Mouse (Mus musculus): ENCODE results near the gene Rasl11b. TPM values are rescaled to one million over a fixed set of nuclear protein-coding genes. Genes with fewer than 3 reads are reported as not detected.

Gene Rasl11b
- polyA plus RNA-seq, 1 experiment from 2014 or later: 26.6 TPM

DNA sequence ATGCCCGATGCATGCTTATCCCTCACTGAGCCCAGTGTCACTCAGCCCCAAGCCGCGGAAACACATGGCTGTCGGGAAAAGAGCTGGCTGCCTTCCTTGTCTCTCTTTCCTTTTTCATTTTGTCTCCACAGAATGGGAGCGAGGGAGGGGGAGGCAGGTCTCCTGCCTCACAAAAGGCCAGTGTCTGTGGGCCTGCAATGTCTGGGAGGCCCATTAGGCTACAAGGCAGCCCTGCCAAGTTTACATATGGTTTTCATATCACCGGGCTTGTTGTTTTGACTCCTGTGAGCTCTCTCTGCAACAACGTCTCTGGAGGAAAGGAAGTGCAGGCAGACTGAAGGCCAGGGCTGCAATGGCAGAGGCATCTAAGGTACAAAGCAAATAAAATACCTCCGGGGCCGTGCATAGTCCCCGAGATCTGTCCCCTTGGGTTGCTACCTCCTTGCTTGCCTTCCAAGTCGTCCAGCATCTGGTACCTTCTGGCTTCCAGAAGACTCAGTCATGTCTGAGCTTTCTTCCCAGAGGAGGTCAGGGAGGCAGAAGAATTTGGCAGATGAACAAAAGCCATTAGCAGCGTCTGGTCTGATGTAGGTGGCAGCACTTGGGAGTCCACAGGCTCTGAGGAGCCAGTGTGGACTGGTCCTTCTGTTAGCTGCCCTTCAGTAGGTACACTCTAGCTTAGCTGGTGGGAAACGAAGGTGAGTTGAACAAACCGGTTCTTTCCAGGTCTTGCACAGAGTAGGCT lies 19.4 kb upstream of the Rasl11b start:
- Histone ChIP-seq H3K36me3 (ENCODE audit: control insufficient read depth, insufficient read depth, low read length) (no peaks in the 10 kb centered on the region), H3K27ac (ENCODE audit: low read depth, low read length) (peak overlapping the region; percentile 55; the same call in 1 of the 2 replicates), H3K9me3 (replicated peaks; ENCODE audit: control insufficient read depth, low read length) (no peaks in the 10 kb centered on the region), H3K27me3 (replicated peaks; ENCODE audit: control insufficient read depth, insufficient read depth, low read length) (no peaks in the 10 kb centered on the region), H3K4me2 (ENCODE audit: low read length) (no peak overlapping the region), H3K4me1 (ENCODE audit: control insufficient read depth, insufficient read depth, low read length) (peaks cover 16% of the 10 kb centered on the region; the same call in 1 of the 2 replicates), H3K9ac (ENCODE audit: low read length) (no peak overlapping the region), H3K4me3 (ENCODE audit: low read depth, low read length) (no peak overlapping the region)
- ATAC-seq: peak; percentile 59
- 40% methylated on average over 14 of the region's 14 CpGs for WGBS
- DNase-seq (ENCODE audit: low spot score): peak; percentile 74

GRCm38 (mm10) chr5:74180216-74180615 lies 14.9 kb upstream of the Rasl11b start:
- Histone ChIP-seq H3K9ac (ENCODE audit: low read length) (no peak overlapping the region), H3K4me2 (ENCODE audit: low read length) (no peak overlapping the region), H3K4me1 (ENCODE audit: control insufficient read depth, insufficient read depth, low read length) (peaks cover 14% of the 10 kb centered on the region), H3K27me3 (replicated peaks; ENCODE audit: control insufficient read depth, insufficient read depth, low read length) (no peaks in the 10 kb centered on the region), H3K36me3 (ENCODE audit: control insufficient read depth, insufficient read depth, low read length) (no peaks in the 10 kb centered on the region), H3K27ac (ENCODE audit: low read depth, low read length) (no peak overlapping the region), H3K4me3 (ENCODE audit: low read depth, low read length) (no peak overlapping the region), H3K9me3 (replicated peaks; ENCODE audit: control insufficient read depth, low read length) (no peaks in the 10 kb centered on the region)
- ATAC-seq: no peak
- 10% methylated on average over 10 of the region's 10 CpGs for WGBS
- peak; percentile 40 for DNase-seq (ENCODE audit: low spot score)

DNA sequence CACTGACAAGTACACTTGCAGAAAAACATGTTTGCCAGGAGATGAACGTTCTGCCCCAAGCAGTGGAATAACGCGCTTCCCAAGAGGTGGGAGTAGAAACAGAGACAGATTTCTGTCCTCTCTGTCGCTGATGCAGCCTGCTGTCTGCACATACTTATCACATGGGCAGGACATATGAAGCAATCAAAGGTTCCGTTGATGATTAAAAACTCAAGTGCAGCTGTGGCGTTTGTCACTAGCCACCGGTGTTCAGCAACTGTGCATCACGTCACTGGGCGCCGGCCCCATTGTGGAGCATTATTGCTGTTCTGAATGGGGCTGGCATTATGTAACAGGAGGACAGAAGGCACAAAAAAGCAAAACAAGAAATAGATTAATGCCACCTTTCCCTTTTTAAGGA lies 12.0 kb upstream of the Rasl11b start:
- H3K27ac ChIP-seq (ENCODE audit: low read depth, low read length): no peak overlapping the region
- H3K27me3 ChIP-seq (replicated peaks; ENCODE audit: control insufficient read depth, insufficient read depth, low read length): no peaks in the 10 kb centered on the region
- no peak overlapping the region for H3K4me2 ChIP-seq (ENCODE audit: low read length)
- DNase-seq (ENCODE audit: low spot score) (peak; percentile 40), ATAC-seq (no peak)
- no peak overlapping the region for H3K4me3 ChIP-seq (ENCODE audit: low read depth, low read length)
- H3K9me3 ChIP-seq (replicated peaks; ENCODE audit: control insufficient read depth, low read length): no peaks in the 10 kb centered on the region
- H3K36me3 ChIP-seq (ENCODE audit: control insufficient read depth, insufficient read depth, low read length): no peaks in the 10 kb centered on the region
- H3K4me1 ChIP-seq (ENCODE audit: control insufficient read depth, insufficient read depth, low read length): peaks cover 6% of the 10 kb centered on the region; the same call in 1 of the 2 replicates
- no peak overlapping the region for H3K9ac ChIP-seq (ENCODE audit: low read length)
- WGBS: 47% methylated on average over 10 of the region's 10 CpGs

DNA sequence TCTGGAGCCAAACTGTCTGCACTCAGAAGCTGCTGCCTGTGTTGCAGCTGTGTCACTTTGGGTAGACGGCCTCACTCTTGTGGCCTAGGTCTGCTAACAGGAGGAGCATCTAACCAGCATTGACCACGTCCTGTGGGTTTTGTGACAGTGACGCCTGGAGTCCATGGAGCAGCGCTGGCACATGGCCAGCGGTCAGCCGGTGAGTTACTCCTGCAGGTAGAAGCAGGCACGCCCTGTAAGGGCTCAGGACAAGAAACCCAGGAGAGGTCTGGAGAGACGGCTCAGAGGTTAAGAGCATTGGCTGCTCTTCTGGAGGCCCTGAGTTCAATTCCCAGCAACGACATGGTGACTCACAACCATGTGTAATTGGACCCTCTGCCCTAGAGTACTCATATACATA lies 10.5 kb upstream of the Rasl11b start:
- Histone ChIP-seq H3K9ac (ENCODE audit: low read length) (no peak overlapping the region), H3K9me3 (replicated peaks; ENCODE audit: control insufficient read depth, low read length) (no peaks in the 10 kb centered on the region), H3K27ac (ENCODE audit: low read depth, low read length) (no peak overlapping the region), H3K27me3 (replicated peaks; ENCODE audit: control insufficient read depth, insufficient read depth, low read length) (no peaks in the 10 kb centered on the region), H3K36me3 (ENCODE audit: control insufficient read depth, insufficient read depth, low read length) (no peaks in the 10 kb centered on the region), H3K4me1 (ENCODE audit: control insufficient read depth, insufficient read depth, low read length) (peaks cover 10% of the 10 kb centered on the region), H3K4me3 (ENCODE audit: low read depth, low read length) (no peak overlapping the region), H3K4me2 (ENCODE audit: low read length) (no peak overlapping the region)
- WGBS: 83% methylated on average over 9 of the region's 9 CpGs
- DNase-seq (ENCODE audit: low spot score) (no peak), ATAC-seq (no peak)

GRCm38 (mm10) chr5:74188076-74188475 lies 7.0 kb upstream of the Rasl11b start:
- 89% methylated on average over 12 of the region's 12 CpGs for WGBS
- no peak overlapping the region for H3K27ac ChIP-seq (ENCODE audit: low read depth, low read length)
- no peak overlapping the region for H3K4me2 ChIP-seq (ENCODE audit: low read length)
- no peak overlapping the region for H3K9ac ChIP-seq (ENCODE audit: low read length)
- H3K36me3 ChIP-seq (ENCODE audit: control insufficient read depth, insufficient read depth, low read length): no peaks in the 10 kb centered on the region
- DNase-seq (ENCODE audit: low spot score) (no peak), ATAC-seq (no peak)
- no peaks in the 10 kb centered on the region for H3K9me3 ChIP-seq (replicated peaks; ENCODE audit: control insufficient read depth, low read length)
- no peaks in the 10 kb centered on the region for H3K27me3 ChIP-seq (replicated peaks; ENCODE audit: control insufficient read depth, insufficient read depth, low read length)
- H3K4me1 ChIP-seq (ENCODE audit: control insufficient read depth, insufficient read depth, low read length): peaks cover 10% of the 10 kb centered on the region
- no peak overlapping the region for H3K4me3 ChIP-seq (ENCODE audit: low read depth, low read length)

DNA sequence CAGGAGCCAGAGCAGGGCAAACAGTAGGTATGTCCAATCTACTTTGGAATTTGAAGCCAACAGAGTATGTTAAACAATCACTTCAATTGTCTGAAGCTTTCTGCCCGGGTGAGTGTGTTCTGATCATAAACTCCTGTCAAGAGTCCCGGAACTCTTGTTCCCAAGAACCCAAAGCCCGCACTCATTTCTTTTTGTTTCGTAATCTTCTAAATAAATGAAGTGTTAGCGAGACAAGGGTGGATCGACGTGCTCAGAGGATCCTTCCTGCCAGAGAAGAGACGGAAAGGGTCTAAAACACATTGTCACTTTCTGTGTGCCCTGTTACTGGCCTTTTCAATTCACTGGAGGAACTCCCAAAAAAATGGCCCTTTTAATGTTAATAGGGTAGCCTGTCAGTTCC lies 6.2 kb upstream of the Rasl11b start:
- Histone ChIP-seq H3K27me3 (replicated peaks; ENCODE audit: control insufficient read depth, insufficient read depth, low read length) (no peaks in the 10 kb centered on the region), H3K9me3 (replicated peaks; ENCODE audit: control insufficient read depth, low read length) (no peaks in the 10 kb centered on the region), H3K4me2 (ENCODE audit: low read length) (no peak overlapping the region), H3K36me3 (ENCODE audit: control insufficient read depth, insufficient read depth, low read length) (no peaks in the 10 kb centered on the region), H3K4me3 (ENCODE audit: low read depth, low read length) (no peak overlapping the region), H3K4me1 (ENCODE audit: control insufficient read depth, insufficient read depth, low read length) (peaks cover 4% of the 10 kb centered on the region; the same call in 1 of the 2 replicates), H3K27ac (ENCODE audit: low read depth, low read length) (no peak overlapping the region), H3K9ac (ENCODE audit: low read length) (no peak overlapping the region)
- ATAC-seq: no peak
- DNase-seq (ENCODE audit: low spot score): no peak
- 54% methylated on average over 8 of the region's 8 CpGs for WGBS

GRCm38 (mm10) chr5:74189484-74190160 lies 5.5 kb upstream of the Rasl11b start:
- H3K27me3 ChIP-seq (replicated peaks; ENCODE audit: control insufficient read depth, insufficient read depth, low read length): no peaks in the 10 kb centered on the region
- DNase-seq (ENCODE audit: low spot score) (no peak), ATAC-seq (no peak)
- peaks cover 8% of the 10 kb centered on the region; the same call in 1 of the 2 replicates for H3K4me1 ChIP-seq (ENCODE audit: control insufficient read depth, insufficient read depth, low read length)
- no peak overlapping the region for H3K9ac ChIP-seq (ENCODE audit: low read length)
- H3K36me3 ChIP-seq (ENCODE audit: control insufficient read depth, insufficient read depth, low read length): no peaks in the 10 kb centered on the region
- H3K9me3 ChIP-seq (replicated peaks; ENCODE audit: control insufficient read depth, low read length): no peaks in the 10 kb centered on the region
- no peak overlapping the region for H3K27ac ChIP-seq (ENCODE audit: low read depth, low read length)
- no peak overlapping the region for H3K4me3 ChIP-seq (ENCODE audit: low read depth, low read length)
- no peak overlapping the region for H3K4me2 ChIP-seq (ENCODE audit: low read length)
- 35% methylated on average over 9 of the region's 9 CpGs for WGBS

- no peak overlapping the region for H3K4me2 ChIP-seq (ENCODE audit: low read length)
- WGBS: 26% methylated on average over 9 of the region's 9 CpGs
- ATAC-seq: no peak
Observed at GRCm38 (mm10) chr5:74190161-74190491, 5.0 kb upstream of the Rasl11b start.

GRCm38 (mm10) chr5:74190911-74191310 lies 4.2 kb upstream of the Rasl11b start:
- H3K4me2 ChIP-seq (ENCODE audit: low read length): no peak overlapping the region
- no peaks in the 10 kb centered on the region for H3K36me3 ChIP-seq (ENCODE audit: control insufficient read depth, insufficient read depth, low read length)
- H3K27ac ChIP-seq (ENCODE audit: low read depth, low read length): no peak overlapping the region
- no peaks in the 10 kb centered on the region for H3K9me3 ChIP-seq (replicated peaks; ENCODE audit: control insufficient read depth, low read length)
- H3K4me3 ChIP-seq (ENCODE audit: low read depth, low read length): no peak overlapping the region
- DNase-seq (ENCODE audit: low spot score): no peak
- WGBS: 65% methylated on average over 5 of the region's 5 CpGs
- H3K27me3 ChIP-seq (replicated peaks; ENCODE audit: control insufficient read depth, insufficient read depth, low read length): no peaks in the 10 kb centered on the region
- no peak overlapping the region for H3K9ac ChIP-seq (ENCODE audit: low read length)
- peaks cover 10% of the 10 kb centered on the region; the same call in 1 of the 2 replicates for H3K4me1 ChIP-seq (ENCODE audit: control insufficient read depth, insufficient read depth, low read length)
- ATAC-seq: no peak

More at GRCm38 (mm10) chr5:74190161-74190491, 5.0 kb upstream of the Rasl11b start:
- H3K9ac ChIP-seq (ENCODE audit: low read length): no peak overlapping the region
- no peaks in the 10 kb centered on the region for H3K9me3 ChIP-seq (replicated peaks; ENCODE audit: control insufficient read depth, low read length)
- H3K27me3 ChIP-seq (replicated peaks; ENCODE audit: control insufficient read depth, insufficient read depth, low read length): no peaks in the 10 kb centered on the region
- no peak for DNase-seq (ENCODE audit: low spot score)
- H3K4me1 ChIP-seq (ENCODE audit: control insufficient read depth, insufficient read depth, low read length): peaks cover 10% of the 10 kb centered on the region; the same call in 1 of the 2 replicates
- H3K27ac ChIP-seq (ENCODE audit: low read depth, low read length): no peak overlapping the region
- H3K4me3 ChIP-seq (ENCODE audit: low read depth, low read length): no peak overlapping the region
- H3K36me3 ChIP-seq (ENCODE audit: control insufficient read depth, insufficient read depth, low read length): no peaks in the 10 kb centered on the region
